Mouse (Mus musculus) T-helper 2 cell (primary cell): Measurements from ENCODE around the gene Nipsnap3a.

Experiments used
- in situ Hi-C: fragments of 300-600 bp; cut with MboI, MseI; formaldehyde crosslinking; loops from one replicate; pipeline ENCODE4 v1.15.1; 2025; ENCODE audit warnings: high pct_unique_total_duplicates

Gene Nipsnap3a

GRCm38 (mm10) chr4:52989248-52989647, at the start of gene Nipsnap3a:
Gene Nipsnap3a (plus strand): TSS chr4:52989272.
- in situ Hi-C loops = no loop called here

GRCm38 (mm10) chr4:52946665-52947064, 42.4 kb upstream of the Nipsnap3a start:
- in situ Hi-C loops = no loop called here

GRCm38 (mm10) chr4:52949005-52949404, 40.1 kb upstream of the Nipsnap3a start:
- in situ Hi-C loops = no loop called here

DNA sequence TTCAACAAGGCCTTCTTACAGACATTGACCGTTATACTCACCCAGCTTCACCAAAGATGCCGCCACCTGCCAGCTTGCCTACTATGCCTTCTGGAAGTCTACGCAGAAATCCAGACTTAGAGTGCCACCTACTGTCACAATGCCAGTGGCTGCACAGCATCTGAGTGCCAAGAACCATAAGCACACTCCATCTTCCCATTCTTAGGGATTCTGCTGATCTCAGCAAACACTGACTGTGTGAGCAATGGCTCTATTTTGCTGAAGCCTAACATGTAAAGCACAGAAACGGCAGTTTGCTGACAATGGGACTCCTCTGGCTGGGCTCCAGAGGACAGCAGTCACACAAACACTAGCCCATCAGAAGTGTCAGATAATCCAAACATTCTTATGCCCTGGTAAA, 30.4 kb upstream of the Nipsnap3a start:
- in situ Hi-C loops = no loop called here

GRCm38 (mm10) chr4:52964247-52964646, 24.8 kb upstream of the Nipsnap3a start, which contains the start of gene Olfr270:
Gene Olfr270 (plus strand): TSS chr4:52964547.
- in situ Hi-C loops = no loop called here

DNA sequence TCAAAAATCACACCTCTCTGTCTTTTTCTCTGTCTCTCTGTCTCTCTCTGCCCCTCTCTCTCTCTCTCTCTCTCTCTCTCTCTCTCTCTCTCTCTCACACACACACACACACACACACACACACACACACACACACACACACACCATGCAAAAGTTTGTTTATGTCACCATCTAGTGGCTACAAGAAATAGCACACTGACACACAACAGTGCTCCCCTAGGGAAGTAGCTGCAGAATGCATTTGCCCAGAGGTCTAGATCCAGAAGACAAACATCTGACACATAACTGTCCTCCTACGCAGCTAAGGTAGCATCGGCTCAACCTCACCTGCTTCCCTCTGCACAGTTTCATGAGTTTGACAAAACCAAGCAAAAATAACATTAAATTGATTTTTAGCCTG, 3.9 kb upstream of the Nipsnap3a start:
- in situ Hi-C loops = no loop called here

GRCm38 (mm10) chr4:52986266-52986665, 2.8 kb upstream of the Nipsnap3a start:
- in situ Hi-C loops = no loop called here

GRCm38 (mm10) chr4:52999449-52999848, 10.4 kb downstream of the Nipsnap3a start:
- in situ Hi-C loops = no loop called here

- in situ Hi-C loops = no loop called here
These were observed 11.1 kb downstream of the Nipsnap3a start for GRCm38 (mm10) chr4:53000154-53000553.

- in situ Hi-C loops = no loop called here
These were observed 20.1 kb downstream of the Nipsnap3a start for GRCm38 (mm10) chr4:53009183-53009582.

GRCm38 (mm10) chr4:53009871-53010270, 20.8 kb downstream of the Nipsnap3a start:
- in situ Hi-C loops = no loop called here

GRCm38 (mm10) chr4:53011732-53012361, 22.8 kb downstream of the Nipsnap3a start, which contains the start of gene Nipsnap3b:
Gene Nipsnap3b (plus strand): TSS chr4:53011880.
- in situ Hi-C loops = no loop called here

GRCm38 (mm10) chr4:53014421-53014820, 25.3 kb downstream of the Nipsnap3a start:
- in situ Hi-C loops = no loop called here

- in situ Hi-C loops = no loop called here
These were observed 26.0 kb downstream of the Nipsnap3a start for GRCm38 (mm10) chr4:53015024-53015423.

DNA sequence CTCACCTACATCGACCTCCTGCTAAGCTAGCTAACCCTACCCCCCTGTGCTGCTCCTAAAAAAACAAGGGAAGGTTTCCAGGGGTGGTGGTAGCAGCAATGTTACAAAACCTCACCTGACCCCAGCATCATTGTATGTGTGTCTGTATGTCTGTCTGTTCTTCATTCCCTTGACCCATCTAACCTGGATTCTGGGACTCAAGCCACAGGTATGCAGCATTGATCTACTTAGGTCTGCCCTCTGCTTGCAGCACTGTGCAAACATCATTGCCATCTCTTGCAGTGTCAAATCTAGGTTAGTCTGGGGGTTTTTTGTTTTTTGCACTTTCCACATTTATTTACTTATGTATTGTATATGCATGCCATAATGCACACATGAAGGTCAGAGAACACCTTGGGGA, 29.3 kb downstream of the Nipsnap3a start:
- in situ Hi-C loops = no loop called here

- in situ Hi-C loops = no loop called here
These were observed 34.3 kb downstream of the Nipsnap3a start for GRCm38 (mm10) chr4:53023189-53023925.

DNA sequence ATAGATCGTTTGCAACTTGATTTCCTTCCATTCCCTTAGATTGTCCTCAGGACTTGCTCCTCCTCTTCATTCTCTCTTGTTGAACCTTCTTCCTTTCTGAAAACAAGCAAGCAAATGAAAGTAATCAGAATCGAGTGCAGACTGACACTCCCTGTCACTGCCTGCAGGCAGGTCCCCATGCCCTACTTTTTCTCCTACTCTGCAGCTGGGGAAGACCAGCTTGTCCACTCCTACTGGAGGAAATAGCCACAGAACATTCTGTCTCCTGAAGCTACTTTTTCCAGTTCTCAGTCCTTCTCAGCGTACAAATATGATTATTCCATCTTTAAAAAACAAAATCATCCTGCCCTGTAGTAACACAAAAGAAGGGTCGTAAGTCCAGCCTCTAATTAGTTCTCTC, 35.3 kb downstream of the Nipsnap3a start:
- in situ Hi-C loops = no loop called here

GRCm38 (mm10) chr4:53027811-53028210, 38.7 kb downstream of the Nipsnap3a start:
- in situ Hi-C loops = no loop called here

GRCm38 (mm10) chr4:53030326-53030948, 41.4 kb downstream of the Nipsnap3a start:
- in situ Hi-C loops = no loop called here

DNA sequence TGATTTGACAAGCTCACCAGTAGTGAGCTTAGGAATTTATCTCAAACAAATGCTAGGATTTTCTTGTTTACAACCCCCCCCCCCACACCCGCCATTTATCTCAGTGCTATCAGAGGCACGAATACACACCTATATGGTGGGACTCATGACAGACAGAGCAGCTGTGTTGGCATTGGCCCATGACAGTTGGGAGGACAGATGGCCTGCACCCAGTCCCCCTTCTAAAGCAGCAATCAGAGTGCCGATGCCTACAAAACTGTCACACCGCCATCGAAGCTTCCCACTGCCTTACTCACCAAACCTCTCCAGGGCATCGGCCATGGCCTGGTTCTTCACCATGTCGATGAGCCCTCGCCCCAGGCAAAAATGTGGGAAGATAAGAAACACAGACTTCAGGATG, 54.7 kb downstream of the Nipsnap3a start:
- in situ Hi-C loops = no loop called here

DNA sequence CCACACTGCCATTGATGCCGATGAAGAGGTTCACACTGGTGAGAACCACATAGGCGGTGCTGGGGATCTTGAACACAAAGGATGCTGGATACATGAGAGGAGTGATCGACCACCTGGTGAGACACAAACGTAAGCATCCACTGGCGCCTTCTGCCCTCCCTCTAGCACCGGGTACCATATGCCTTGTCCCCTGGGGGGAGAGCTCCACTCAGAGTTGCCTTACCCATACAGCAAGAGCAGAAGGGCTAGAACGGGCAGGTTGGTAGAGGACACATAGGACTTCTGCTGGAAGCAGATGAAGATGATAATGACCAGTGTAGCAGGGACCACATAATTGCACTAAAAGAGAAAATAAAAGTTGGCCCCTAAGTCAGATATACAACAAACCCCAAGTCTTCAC, 56.7 kb downstream of the Nipsnap3a start:
- in situ Hi-C loops = no loop called here

GRCm38 (mm10) chr4:53046238-53047022, 57.4 kb downstream of the Nipsnap3a start:
- in situ Hi-C loops = no loop called here
